Mouse (Mus musculus): ENCODE data around the gene Ahnak.

DNA sequence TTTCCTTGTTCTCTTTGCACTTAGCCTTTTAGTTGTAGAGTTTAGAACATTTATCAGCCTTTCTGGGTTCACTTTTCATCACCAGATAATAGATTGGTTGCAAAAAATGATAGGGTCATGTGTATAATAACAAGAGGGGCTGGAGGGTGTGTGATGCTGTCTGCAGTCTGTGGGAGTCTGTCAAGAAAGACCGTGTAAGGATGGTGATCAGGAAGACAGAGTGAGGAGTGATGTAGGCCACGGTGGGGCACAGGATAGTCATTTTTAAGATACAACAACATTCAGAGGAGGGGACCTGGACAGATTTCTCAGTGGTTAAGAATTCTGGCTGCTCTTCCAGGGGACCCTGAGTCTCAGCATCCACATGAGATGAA is 83.1 kb downstream of the Ahnak start:
- TF ChIP-seq CTCF (IDR thresholded peaks at IDR 0.05; ENCODE audit: insufficient read depth, low read depth, low read length) (no peak), POLR2A (IDR thresholded peaks at IDR 0.05; ENCODE audit: insufficient read depth, low read depth, low read length) (no peak)

All from olfactory bulb, adult 2 months (tissue).